Mouse (Mus musculus) c-Kit-negative CD71-positive TER-119-positive erythroid progenitor cells, embryonic 14.5 days (primary cell): ENCODE measurements around the gene Gria3.

Source experiments
- DNase-seq: peaks from one replicate; pipeline ENCODE4 v3.0.0-alpha.2; 2013; ENCODE audit warnings: low read depth, low spot score

The Gria3 gene

GRCm38 (mm10) chrX:41400058-41400904 is at the start of gene Gria3:
Gria3 (plus strand) TSS chrX:41400854.
- no peak for DNase-seq

- DNase-seq, result no peak
These were observed 13.6 kb upstream of the Gria3 start for GRCm38 (mm10) chrX:41387086-41387485.

- no peak for DNase-seq
These were observed 11.6 kb upstream of the Gria3 start for GRCm38 (mm10) chrX:41389079-41389478.

- DNase-seq, result no peak
These were observed 2.2 kb upstream of the Gria3 start for GRCm38 (mm10) chrX:41398482-41398881.

GRCm38 (mm10) chrX:41401186-41401585 is 532 bp downstream of the Gria3 start:
- DNase-seq, result no peak

- DNase-seq, result no peak
These were observed 1.1 kb downstream of the Gria3 start for GRCm38 (mm10) chrX:41401590-41402240.

GRCm38 (mm10) chrX:41402656-41403055 is 2.0 kb downstream of the Gria3 start:
- DNase-seq, result no peak

- DNase-seq, result no peak
These were observed 5.6 kb downstream of the Gria3 start for GRCm38 (mm10) chrX:41406288-41406687.

- no peak for DNase-seq
These were observed 9.1 kb downstream of the Gria3 start for GRCm38 (mm10) chrX:41409791-41410190.

- no peak for DNase-seq
These were observed 25.0 kb downstream of the Gria3 start for GRCm38 (mm10) chrX:41425651-41426050.

- DNase-seq, result no peak
These were observed 27.4 kb downstream of the Gria3 start for GRCm38 (mm10) chrX:41428011-41428410.

GRCm38 (mm10) chrX:41435541-41435940 is 34.9 kb downstream of the Gria3 start:
- no peak for DNase-seq

GRCm38 (mm10) chrX:41438841-41439240 is 38.2 kb downstream of the Gria3 start:
- DNase-seq, result no peak

- DNase-seq, result no peak
These were observed 48.2 kb downstream of the Gria3 start for GRCm38 (mm10) chrX:41448876-41449275.

GRCm38 (mm10) chrX:41477486-41477885 is 76.8 kb downstream of the Gria3 start:
- DNase-seq, result no peak

GRCm38 (mm10) chrX:41496528-41496927 is 95.9 kb downstream of the Gria3 start:
- DNase-seq, result no peak

GRCm38 (mm10) chrX:41505371-41505770 is 104.7 kb downstream of the Gria3 start:
- no peak for DNase-seq

GRCm38 (mm10) chrX:41507959-41508358 is 107.3 kb downstream of the Gria3 start:
- no peak for DNase-seq

GRCm38 (mm10) chrX:41514982-41515381 is 114.3 kb downstream of the Gria3 start:
- DNase-seq, result no peak

GRCm38 (mm10) chrX:41532511-41532910 is 131.9 kb downstream of the Gria3 start:
- no peak for DNase-seq

- DNase-seq, result no peak
These were observed 135.2 kb downstream of the Gria3 start for GRCm38 (mm10) chrX:41535886-41536285.

- DNase-seq, result no peak
These were observed 161.8 kb downstream of the Gria3 start for GRCm38 (mm10) chrX:41562296-41563060.
